Mouse (Mus musculus) heart, embryonic 11.5 days (tissue): ENCODE measurements at regions not wholly inside any gene's neighbourhood (a gene's known extent, or its start where the extent isn't known, plus 50 kb on each side); places are given as distances from the start of the nearest gene placed in this dataset.

ENCODE experiments used
- ATAC-seq: fragments of 200-750 bp; cut with Nextera tagmentation; replicated peaks from 2 replicates; pipeline ENCODE4 v1.8.0; 2017; ENCODE audit warnings: moderate library complexity; ENCODE audit not compliant: insufficient number of reproducible peaks, low FRiP score, low TSS enrichment
- H3K27ac ChIP-seq: fragments of 300-500 bp; sonication (generic); 2 replicates; pipeline ENCODE4 v1.5.1; 2014; ENCODE audit warnings: mild to moderate bottlenecking, low read depth, low read length
- H3K27me3 ChIP-seq: fragments of 300-500 bp; sonication (generic); 2 replicates; pipeline ENCODE4 v1.6.1; 2014; ENCODE audit warnings: mild to moderate bottlenecking, low read length, mixed read lengths; ENCODE audit not compliant: control insufficient read depth, insufficient read depth
- H3K36me3 ChIP-seq: fragments of 300-500 bp; sonication (generic); 2 replicates; pipeline ENCODE4 v1.6.1; 2014; ENCODE audit warnings: mild to moderate bottlenecking, low read length, moderate library complexity, mixed read lengths; ENCODE audit not compliant: control insufficient read depth, insufficient read depth
- H3K4me1 ChIP-seq: fragments of 300-500 bp; sonication (generic); 2 replicates; pipeline ENCODE4 v1.6.1; 2014; ENCODE audit warnings: low read length; ENCODE audit not compliant: control insufficient read depth, insufficient read depth
- H3K4me2 ChIP-seq: fragments of 300-500 bp; sonication (generic); 2 replicates; pipeline ENCODE4 v1.6.1; 2014; ENCODE audit warnings: mild to moderate bottlenecking, moderate library complexity
- H3K4me3 ChIP-seq: fragments of 300-500 bp; sonication (generic); 2 replicates; pipeline ENCODE4 v1.5.1; 2014; ENCODE audit warnings: low read depth, low read length
- H3K9ac ChIP-seq: fragments of 300-500 bp; sonication (generic); 2 replicates; pipeline ENCODE4 v1.6.1; 2014; ENCODE audit warnings: mild to moderate bottlenecking, low read depth, low read length, moderate library complexity
- H3K9me3 ChIP-seq: fragments of 300-500 bp; sonication (generic); replicated peaks from 2 replicates; pipeline ENCODE4 v1.6.1; 2016; ENCODE audit warnings: low read length; ENCODE audit not compliant: control insufficient read depth
- WGBS: fragments of 180-500 bp; shearing (Covaris S2); extraction: QIAGEN DNeasy Blood & Tissue Kit; methylation state at CpG from one replicate; pipeline ENCODE4 v1.1.7; 2014; ENCODE audit not compliant: insufficient replicate concordance; 5-methylcytosine and 5-hydroxymethylcytosine counted together

GRCm38 (mm10) chr1:73673851-73674235 lies 450.4 kb downstream of the Tns1 start:
- H3K27ac ChIP-seq = no peak overlapping the region
- H3K4me2 ChIP-seq = no peak overlapping the region
- H3K36me3 ChIP-seq = no peaks in the 10 kb centered on the region
- 77% methylated on average over 1 of the region's 1 CpGs for WGBS
- H3K4me1 ChIP-seq = peaks cover 9% of the 10 kb centered on the region
- H3K9ac ChIP-seq = no peak overlapping the region
- no peak for ATAC-seq
- no peak overlapping the region for H3K4me3 ChIP-seq
- H3K9me3 ChIP-seq = no peaks in the 10 kb centered on the region; the same call in 1 of the 2 replicates
- no peaks in the 10 kb centered on the region for H3K27me3 ChIP-seq

- no peak overlapping the region for H3K4me3 ChIP-seq
- no peak overlapping the region for H3K27ac ChIP-seq
- peaks cover 9% of the 10 kb centered on the region for H3K4me1 ChIP-seq
- no peaks in the 10 kb centered on the region; the same call in 1 of the 2 replicates for H3K9me3 ChIP-seq
- no peak overlapping the region for H3K9ac ChIP-seq
- no peaks in the 10 kb centered on the region for H3K27me3 ChIP-seq
- no peak for ATAC-seq
- H3K36me3 ChIP-seq = no peaks in the 10 kb centered on the region
- H3K4me2 ChIP-seq = no peak overlapping the region
- WGBS = 29% methylated on average over 4 of the region's 4 CpGs
Observed at GRCm38 (mm10) chr1:73673191-73673850, 450.9 kb downstream of the Tns1 start.

GRCm38 (mm10) chr1:73672239-73672638 lies 452.0 kb downstream of the Tns1 start:
- no peak overlapping the region for H3K4me3 ChIP-seq
- H3K9ac ChIP-seq = no peak overlapping the region
- peak; percentile 61; the same call in 1 of the 2 replicates for ATAC-seq
- H3K36me3 ChIP-seq = no peaks in the 10 kb centered on the region
- no peaks in the 10 kb centered on the region; the same call in 1 of the 2 replicates for H3K9me3 ChIP-seq
- H3K27ac ChIP-seq = no peak overlapping the region
- no peaks in the 10 kb centered on the region for H3K27me3 ChIP-seq
- no peak overlapping the region for H3K4me2 ChIP-seq
- H3K4me1 ChIP-seq = peaks cover 9% of the 10 kb centered on the region
- WGBS = 48% methylated on average over 4 of the region's 4 CpGs

GRCm38 (mm10) chr1:73668691-73669090 lies 455.6 kb downstream of the Tns1 start:
- H3K9me3 ChIP-seq = no peaks in the 10 kb centered on the region
- 84% methylated on average over 2 of the region's 2 CpGs for WGBS

GRCm38 (mm10) chr1:73663546-73663945 lies 460.7 kb downstream of the Tns1 start:
- no peak for ATAC-seq

More at GRCm38 (mm10) chr1:73668691-73669090, 455.6 kb downstream of the Tns1 start:
- no peaks in the 10 kb centered on the region for H3K27me3 ChIP-seq
- no peak for ATAC-seq
- no peak overlapping the region for H3K4me3 ChIP-seq
- H3K9ac ChIP-seq = no peak overlapping the region
- no peak overlapping the region for H3K4me2 ChIP-seq
- H3K4me1 ChIP-seq = peaks cover 9% of the 10 kb centered on the region
- no peak overlapping the region for H3K27ac ChIP-seq
- no peaks in the 10 kb centered on the region for H3K36me3 ChIP-seq

GRCm38 (mm10) chr1:73645011-73645410 lies 479.2 kb downstream of the Tns1 start:
- Histone ChIP-seq H3K4me2 (no peak overlapping the region), H3K9me3 (no peaks in the 10 kb centered on the region), H3K27ac (no peak overlapping the region), H3K4me3 (no peak overlapping the region), H3K4me1 (peaks cover 3% of the 10 kb centered on the region; the same call in 1 of the 2 replicates), H3K36me3 (no peaks in the 10 kb centered on the region), H3K9ac (no peak overlapping the region), H3K27me3 (no peaks in the 10 kb centered on the region)
- 74% methylated on average over 3 of the region's 3 CpGs for WGBS
- no peak for ATAC-seq

More at GRCm38 (mm10) chr1:73663546-73663945, 460.7 kb downstream of the Tns1 start:
- H3K4me3 ChIP-seq = no peak overlapping the region
- H3K4me2 ChIP-seq = no peak overlapping the region
- no peaks in the 10 kb centered on the region for H3K9me3 ChIP-seq
- no peak overlapping the region for H3K9ac ChIP-seq
- no peak overlapping the region for H3K27ac ChIP-seq
- no peaks in the 10 kb centered on the region for H3K4me1 ChIP-seq
- no peaks in the 10 kb centered on the region for H3K36me3 ChIP-seq
- WGBS = 4% methylated on average over 1 of the region's 1 CpGs
- no peaks in the 10 kb centered on the region for H3K27me3 ChIP-seq

- WGBS = 72% methylated on average over 5 of the region's 5 CpGs
- Histone ChIP-seq H3K27ac (no peak overlapping the region), H3K9me3 (no peaks in the 10 kb centered on the region), H3K4me2 (no peak overlapping the region), H3K9ac (no peak overlapping the region), H3K4me3 (no peak overlapping the region), H3K27me3 (no peaks in the 10 kb centered on the region), H3K4me1 (peaks cover 3% of the 10 kb centered on the region; the same call in 1 of the 2 replicates), H3K36me3 (no peaks in the 10 kb centered on the region)
- ATAC-seq = no peak
Observed at GRCm38 (mm10) chr1:73644394-73644793, 479.9 kb downstream of the Tns1 start.

- no peak overlapping the region for H3K4me3 ChIP-seq
- no peak overlapping the region for H3K27ac ChIP-seq
- no peak overlapping the region for H3K9ac ChIP-seq
- ATAC-seq = no peak
- no peaks in the 10 kb centered on the region for H3K36me3 ChIP-seq
- 57% methylated on average over 5 of the region's 5 CpGs for WGBS
- peaks cover 3% of the 10 kb centered on the region; the same call in 1 of the 2 replicates for H3K4me1 ChIP-seq
- H3K4me2 ChIP-seq = no peak overlapping the region
- no peaks in the 10 kb centered on the region for H3K27me3 ChIP-seq
- H3K9me3 ChIP-seq = no peaks in the 10 kb centered on the region
Observed at GRCm38 (mm10) chr1:73643431-73643830, 480.8 kb downstream of the Tns1 start.

GRCm38 (mm10) chr1:73642691-73643109 lies 481.5 kb downstream of the Tns1 start:
- 30% methylated on average over 7 of the region's 7 CpGs for WGBS
- H3K9me3 ChIP-seq = no peaks in the 10 kb centered on the region
- H3K9ac ChIP-seq = no peak overlapping the region
- no peak overlapping the region for H3K4me2 ChIP-seq
- H3K27ac ChIP-seq = no peak overlapping the region
- H3K36me3 ChIP-seq = no peaks in the 10 kb centered on the region
- H3K27me3 ChIP-seq = no peaks in the 10 kb centered on the region
- H3K4me1 ChIP-seq = peaks cover 3% of the 10 kb centered on the region; the same call in 1 of the 2 replicates
- H3K4me3 ChIP-seq = no peak overlapping the region
- no peak for ATAC-seq
